Mouse (Mus musculus): Measurements from ENCODE around the gene Gm20388.

The Gm20388 gene

DNA sequence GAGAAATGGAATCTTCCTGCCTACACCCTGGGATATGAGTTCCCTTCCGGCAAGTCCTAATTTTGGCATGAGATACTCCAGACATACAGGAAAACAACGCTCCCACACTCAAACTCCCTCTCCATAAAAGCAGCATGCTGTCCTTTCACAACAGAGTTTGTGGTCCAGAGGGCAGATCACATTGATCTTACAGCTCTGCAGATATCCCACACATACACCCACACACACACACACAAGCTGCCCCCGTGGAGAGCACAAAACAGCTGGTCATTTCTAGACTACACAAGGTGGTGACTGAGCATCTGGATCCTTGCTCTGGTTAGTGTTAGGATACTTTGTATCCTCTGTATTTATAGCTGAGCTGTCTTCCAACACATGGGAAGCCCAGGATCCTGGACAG lies 1964.4 kb downstream of the Gm20388 start:
- no peak for DNase-seq (ENCODE audit: low read depth in 2 of 2, low spot score in 2 of 2)

DNA sequence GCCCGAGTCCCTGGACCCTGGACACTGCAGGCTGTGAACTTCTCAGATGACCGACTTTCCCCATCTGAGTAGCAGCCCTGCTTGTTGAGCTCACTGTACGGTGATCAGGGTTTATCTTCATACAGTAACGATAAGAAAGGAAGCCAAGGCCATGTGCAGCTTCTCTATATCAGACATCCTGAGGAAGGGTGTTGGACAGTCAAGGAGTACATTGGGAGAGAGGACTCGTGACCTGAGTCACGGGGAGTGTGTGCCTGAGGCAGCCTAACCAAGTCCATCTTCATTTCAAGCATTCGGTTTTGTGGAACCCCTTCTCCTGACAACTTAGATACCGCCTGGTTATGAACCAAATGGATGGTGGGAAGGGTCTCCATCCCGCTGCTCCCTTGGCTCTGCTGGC lies 1964.9 kb downstream of the Gm20388 start:
- DNase-seq (ENCODE audit: low read depth in 2 of 2, low spot score in 2 of 2): no peak

DNA sequence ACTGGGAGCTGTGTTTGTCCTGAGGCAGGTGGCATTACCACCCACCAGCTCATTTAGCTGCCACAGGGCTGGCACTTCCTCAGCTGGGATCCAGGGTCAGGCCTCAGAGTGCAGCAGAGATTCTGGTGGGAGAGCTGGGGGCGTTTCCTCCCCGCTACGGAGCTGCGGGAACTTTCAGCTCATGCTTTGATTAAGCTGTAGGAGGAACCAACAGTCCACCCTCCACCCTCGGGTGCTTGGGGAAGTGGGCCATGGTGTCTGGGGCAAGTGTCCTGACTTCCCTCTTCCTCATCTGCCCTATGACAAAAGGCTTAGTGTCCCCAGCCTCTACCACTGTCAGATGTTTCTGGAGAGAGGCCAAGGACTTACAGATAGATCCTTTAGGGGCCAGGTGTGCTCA lies 1966.6 kb downstream of the Gm20388 start:
- no peak for DNase-seq (ENCODE audit: low read depth in 2 of 2, low spot score in 2 of 2)

DNA sequence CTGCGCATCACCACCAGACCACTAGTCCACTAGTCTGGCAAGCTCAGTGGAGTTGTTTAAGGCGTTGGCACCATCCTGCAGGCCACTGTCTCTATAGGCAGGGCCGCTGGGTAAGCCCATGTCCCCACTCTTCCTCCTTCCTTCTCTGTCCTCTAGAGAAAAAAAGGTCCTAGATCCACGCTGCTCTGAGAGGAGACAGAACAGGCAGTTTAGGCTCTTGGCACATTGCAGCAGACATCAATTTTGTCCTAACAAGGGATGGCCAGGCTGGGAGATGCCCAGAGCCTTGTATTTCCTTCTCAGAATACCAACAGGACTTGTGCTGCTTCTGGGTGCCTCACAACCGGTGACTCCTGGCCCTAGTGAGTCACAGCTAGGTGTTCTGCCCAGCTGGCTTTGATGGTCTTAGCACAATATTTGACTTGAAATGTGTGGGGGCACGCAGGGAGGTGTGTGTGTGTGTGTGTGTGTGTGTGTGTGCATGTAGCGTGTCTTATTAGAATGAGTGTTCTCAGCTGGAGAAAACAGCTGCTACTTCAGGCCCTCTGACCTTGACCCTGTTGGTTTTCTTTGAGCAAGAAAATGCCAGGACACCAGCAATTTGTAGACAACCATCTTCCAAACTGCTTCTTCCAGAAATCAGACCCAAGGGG lies 1967.3 kb downstream of the Gm20388 start:
- DNase-seq (ENCODE audit: low read depth in 2 of 2, low spot score in 2 of 2): no peak

DNA sequence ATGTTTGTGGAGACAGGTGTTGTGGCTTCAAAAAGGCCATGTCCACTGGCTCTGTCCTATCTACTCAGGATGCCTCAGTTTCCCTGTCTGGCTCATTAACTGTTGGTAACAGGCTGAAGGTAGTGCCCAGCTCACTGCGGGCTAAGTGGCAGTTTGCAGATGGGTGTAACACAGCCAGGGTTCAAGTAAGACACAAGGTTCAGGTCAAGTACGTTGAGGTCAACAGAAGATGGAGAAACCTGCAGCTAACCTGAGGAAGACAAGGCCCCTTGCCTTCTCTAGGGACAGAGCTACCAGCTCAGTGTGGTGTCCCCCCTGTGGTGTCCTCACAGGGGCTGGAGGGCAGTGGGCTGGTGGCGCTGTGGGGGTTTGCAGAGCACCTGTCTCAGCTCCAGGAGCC lies 1969.1 kb downstream of the Gm20388 start:
- no peak for DNase-seq (ENCODE audit: low read depth in 2 of 2, low spot score in 2 of 2)

DNA sequence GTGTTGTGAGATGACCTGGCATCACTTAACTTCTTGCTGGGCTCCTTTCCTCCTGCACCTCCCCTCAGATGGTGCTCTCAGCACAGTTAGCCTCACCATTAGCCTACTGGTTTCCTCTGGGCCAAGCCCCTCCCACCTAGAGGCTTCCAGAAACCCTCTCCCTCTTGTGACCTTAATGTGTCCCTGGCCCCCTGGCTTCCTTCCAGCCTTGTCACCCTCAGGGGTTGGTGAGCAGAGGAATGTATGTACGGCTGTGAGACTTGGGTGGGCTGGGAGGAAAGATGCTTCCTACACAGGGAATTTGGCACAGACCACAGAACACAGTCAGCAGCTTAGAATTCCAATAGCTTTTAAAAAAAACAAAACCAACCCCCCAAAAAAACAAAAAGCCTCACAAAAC lies 1970.2 kb downstream of the Gm20388 start:
- no peak for DNase-seq (ENCODE audit: low read depth in 2 of 2, low spot score in 2 of 2)

DNA sequence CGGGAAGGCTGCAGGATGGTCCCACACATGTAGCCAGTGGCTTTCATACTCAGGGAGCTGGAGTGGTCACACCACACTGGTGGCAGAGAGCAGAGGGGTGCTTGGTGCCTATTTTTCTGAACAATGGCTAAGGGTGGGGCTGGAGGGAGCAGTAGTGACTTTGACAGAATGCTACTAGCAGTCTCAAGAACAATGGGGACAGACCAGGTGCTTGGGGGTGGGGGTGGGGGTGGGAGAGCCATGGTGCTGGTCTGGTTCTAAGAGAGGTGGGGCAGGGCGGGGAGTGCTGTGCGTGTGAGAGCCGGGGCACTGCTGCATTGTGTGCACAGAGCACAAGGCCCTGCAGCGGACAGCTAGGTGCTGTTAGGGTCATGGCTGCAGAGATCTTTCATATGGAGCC lies 1971.3 kb downstream of the Gm20388 start:
- no peak for DNase-seq (ENCODE audit: low read depth in 2 of 2, low spot score in 2 of 2)

DNA sequence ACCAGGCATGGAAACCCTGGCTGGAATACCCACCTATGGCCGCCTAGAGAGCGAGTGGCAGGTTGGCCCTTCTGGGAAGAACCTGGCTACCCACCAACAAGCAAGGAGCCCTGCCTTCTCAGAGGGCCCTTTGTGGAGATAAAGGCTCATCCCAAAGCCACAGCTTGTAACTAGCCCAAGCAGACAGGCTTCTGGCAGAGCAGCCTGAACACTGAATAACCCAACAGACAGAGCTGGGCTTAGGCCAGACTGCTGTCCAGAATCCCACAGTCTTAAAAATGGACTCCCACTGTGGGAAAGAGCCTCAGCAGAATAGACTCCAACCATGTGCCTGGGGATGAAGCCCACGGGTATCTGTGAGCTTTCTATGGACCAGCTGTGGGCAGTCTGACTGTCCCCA lies 1973.5 kb downstream of the Gm20388 start:
- DNase-seq (ENCODE audit: low read depth in 2 of 2, low spot score in 2 of 2): no peak

DNA sequence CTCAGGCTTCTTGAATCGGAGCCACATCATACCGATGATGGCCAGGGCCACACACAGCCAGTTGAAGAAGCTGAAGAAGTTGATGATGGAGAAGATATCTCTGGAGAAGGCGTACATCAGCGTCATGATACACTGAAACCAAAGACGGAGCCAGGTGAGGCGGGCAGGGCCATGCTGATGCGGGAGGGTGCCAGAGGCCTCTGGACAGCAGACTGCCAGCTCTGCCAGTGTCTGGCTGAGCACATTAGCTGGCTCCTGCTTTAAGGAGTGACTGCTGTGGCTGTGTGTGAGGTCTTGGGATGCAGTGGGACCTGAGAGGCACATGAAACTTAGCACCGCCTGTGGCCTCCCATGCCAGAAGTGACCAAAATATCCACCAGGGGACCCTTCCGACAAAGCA lies 1974.4 kb downstream of the Gm20388 start:
- no peak for DNase-seq (ENCODE audit: low read depth in 2 of 2, low spot score in 2 of 2)

DNA sequence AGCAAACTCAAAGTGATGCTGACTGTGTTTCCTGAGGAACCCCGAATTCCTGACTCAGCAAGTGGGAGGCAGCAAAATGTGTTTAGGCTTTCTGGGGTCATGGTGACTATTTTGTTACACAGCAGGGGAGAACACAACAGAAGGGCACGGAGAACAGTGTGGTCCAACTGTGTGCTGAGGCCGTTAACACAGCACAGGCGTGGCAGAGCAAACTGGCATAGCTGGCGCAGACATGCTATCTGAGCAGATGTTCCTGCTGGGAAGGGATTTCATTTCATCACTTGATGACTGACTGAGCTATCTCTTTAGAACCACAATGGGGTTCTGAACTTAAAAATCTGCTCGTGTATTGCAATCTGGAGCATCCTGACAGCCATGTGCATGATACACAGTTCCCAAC lies 1974.8 kb downstream of the Gm20388 start:
- no peak for DNase-seq (ENCODE audit: low read depth in 2 of 2, low spot score in 2 of 2)

DNA sequence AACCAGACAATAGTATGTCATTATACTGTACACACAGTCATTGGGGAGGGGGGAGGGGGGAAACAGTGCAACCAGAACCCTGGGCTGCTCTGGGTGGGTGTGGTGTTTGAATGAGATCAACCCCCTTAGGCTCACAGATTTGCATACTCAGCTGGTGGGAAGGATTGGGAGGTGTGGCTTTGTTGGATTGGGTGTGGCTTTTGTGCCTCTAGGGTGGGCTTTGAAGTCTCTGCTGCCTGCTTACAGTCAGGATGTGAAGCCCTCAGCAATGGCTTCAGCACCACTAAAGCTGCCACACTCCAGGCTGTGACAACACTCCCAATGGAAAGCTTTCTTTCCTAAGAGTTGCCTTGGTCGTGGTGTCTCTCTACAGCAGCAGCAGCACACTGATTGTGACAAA lies 1976.9 kb downstream of the Gm20388 start:
- no peak for DNase-seq (ENCODE audit: low read depth in 2 of 2, low spot score in 2 of 2)

DNA sequence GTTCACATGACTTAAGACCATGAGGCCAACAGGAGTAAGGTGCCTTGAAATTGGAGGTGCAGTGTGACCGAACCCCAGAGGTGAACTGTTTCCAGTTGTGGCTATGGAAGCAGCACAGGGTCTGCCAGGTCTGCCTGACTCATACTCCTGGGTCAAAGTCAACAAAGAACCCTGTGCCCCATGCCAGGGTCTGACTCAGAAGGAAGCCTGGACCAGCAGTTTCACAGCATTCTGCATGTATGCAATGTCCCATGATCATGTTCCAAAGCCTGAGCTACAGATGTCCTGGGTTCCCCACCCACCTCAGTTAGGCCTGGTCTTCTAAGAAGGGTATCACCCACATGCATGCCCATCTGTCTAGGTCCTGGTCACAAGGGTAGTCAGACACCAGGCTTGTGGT lies 1978.7 kb downstream of the Gm20388 start:
- no peak for DNase-seq (ENCODE audit: low read depth in 2 of 2, low spot score in 2 of 2)

DNA sequence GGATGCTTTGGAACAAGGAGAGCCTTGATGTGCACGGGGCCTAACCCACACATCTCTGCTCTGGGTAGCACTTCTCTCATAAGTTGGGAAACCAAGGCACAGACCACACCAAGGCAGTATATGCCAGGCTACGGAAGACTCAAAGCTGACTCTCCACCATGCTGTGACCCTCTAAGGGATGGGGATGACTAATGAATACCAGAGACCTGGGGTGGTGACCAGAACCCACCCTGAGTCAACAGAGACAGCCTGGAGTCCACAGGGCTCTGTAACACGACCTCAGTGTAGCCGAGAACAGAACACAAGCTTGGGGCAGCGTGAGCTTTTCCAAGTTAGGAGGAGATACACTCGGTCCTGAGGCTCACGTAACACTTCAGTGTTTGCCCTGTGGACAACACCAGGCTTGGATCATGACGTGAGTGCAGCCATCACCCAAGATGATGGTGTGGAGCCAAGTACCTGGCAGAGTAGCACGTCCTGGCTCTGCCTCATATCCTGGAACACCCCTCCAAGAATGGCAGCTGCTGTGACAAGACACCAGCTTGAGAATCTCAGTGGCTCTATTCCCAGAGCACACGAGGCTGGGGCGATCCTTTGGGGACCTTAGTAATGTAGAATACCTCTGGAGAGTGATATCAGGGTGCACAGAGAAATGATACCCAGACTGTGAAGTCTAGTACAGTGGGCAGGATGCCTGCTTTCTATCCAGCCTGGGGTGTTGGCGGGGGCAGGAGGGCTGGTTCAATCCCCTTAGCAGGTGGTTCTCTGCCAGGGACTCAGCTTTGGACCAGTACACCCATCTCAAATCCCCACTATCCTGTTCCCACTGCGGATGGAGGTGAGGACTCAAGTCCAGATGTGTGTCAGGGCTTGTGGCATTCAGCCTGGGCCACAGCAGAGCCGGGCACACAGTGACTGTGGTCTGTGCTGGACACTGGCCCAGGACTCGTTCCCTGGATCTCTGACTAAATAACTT lies 1979.5 kb downstream of the Gm20388 start:
- no peak for DNase-seq (ENCODE audit: low read depth in 2 of 2, low spot score in 2 of 2)

DNA sequence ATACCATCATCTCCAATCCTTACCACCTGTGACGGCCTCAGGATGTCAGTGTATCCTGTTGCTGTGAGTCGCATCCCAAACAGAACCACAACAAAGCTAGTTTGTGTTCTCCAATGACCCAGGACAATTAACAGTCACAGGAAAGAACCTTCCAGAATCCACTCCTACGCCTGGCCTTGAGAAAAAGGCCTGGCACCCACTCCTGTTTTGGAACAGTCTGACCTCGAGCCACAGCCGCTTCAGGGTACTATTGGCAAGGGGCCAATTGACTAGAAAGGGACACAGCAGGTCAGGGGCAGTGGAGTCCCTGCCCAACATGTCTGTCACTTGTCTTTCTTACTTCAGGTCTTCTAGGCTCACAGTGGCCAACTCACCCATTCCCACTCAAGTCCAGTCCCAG lies 1982.2 kb downstream of the Gm20388 start:
- no peak for DNase-seq (ENCODE audit: low read depth in 2 of 2, low spot score in 2 of 2)

DNA sequence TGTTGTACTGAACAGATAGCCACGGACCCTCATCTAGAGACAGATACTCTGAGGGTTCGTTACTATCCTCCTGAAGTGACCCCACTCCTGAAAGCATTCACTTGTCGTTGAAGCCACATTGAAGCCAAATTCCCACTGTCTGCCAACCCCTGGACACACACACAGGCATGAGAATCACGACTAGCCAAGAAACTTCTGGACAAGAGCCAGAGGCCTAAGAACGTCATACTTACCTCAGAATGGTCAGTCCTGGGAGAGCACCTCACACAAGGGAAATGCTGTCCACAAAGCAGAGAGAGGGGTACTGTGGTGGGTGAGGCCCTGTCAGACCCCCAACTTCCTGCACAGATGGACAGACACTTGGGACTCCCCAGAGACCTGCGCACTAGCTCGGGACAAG lies 1985.3 kb downstream of the Gm20388 start:
- no peak for DNase-seq (ENCODE audit: low read depth in 2 of 2, low spot score in 2 of 2)

DNA sequence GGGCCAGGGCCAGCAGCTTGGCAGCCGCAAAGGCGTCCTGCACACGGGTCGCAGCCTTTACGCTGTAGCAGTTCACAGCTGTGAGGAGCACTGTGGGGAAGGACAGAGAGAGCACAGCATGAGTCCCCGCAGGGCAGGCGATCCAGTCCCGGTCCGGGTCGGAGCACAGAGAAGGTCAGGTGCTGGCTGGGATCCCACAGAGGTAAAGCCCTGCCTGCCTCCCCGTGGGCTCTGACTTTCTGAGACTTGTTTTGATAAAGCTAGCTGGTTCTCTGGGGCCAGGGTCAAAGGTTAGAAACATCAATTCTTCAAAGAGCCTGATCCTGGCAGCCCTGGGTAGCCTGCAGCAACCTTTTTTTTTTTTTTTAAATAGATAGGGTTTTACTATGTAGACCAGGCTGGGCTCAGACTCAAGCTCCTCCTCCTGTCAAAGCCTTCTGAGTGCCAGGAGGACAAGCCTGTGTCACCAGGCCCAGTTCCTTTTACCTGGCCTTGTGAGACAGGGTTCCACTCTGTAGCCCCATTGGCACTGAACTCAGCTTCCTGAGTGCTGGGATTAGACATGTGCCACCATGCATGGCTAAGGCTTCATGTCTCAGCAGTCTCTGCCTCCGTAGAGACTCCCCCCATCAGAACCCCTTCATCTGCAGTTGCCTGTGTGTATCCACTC lies 1986.0 kb downstream of the Gm20388 start:
- DNase-seq (ENCODE audit: low read depth in 2 of 2, low spot score in 2 of 2): no peak

DNA sequence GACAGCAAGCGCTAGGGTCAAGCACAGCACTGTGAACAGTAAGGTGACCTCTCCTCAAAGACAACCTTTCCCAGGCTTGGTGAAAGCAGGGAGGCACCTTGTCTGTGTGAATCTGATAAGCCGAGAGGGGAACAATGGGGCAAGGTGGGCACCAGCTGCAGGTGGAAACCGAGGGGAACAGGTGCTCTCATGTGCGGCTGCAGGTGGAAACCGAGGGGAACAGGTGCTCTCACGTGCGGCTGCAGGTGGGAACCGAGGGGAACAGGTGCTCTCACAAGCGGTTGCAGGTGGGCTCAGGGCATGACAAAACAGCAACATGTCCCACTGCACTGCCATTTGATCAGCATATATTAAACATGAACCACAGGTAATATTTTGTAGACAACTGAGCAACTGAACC lies 1986.6 kb downstream of the Gm20388 start:
- no peak for DNase-seq (ENCODE audit: low read depth in 2 of 2, low spot score in 2 of 2)

DNA sequence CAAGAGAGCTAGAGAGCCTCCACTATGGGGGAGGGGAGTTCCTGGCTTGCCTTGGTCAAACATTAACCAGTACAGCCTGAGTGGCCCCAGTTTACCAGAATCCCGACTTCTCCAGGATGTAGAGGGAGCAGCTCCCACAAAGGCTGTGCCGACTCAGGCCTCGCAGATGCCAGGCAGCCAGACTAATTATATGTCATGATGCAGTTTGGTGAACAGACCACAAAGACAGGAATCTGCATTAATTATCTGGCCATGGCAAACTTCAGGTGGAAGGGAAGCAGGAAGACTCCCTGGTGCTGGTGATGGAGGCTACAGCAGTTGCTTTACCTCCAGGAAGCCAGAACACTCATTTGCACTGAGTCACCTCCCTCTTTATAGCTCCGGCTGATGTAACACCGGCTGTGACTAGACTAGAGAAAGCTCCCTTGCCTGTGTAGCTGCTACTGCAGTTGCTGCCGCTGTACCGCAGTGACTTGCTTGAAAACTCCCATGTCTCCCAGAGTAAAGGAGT lies 1987.3 kb downstream of the Gm20388 start:
- no peak for DNase-seq (ENCODE audit: low read depth in 2 of 2, low spot score in 2 of 2)

DNA sequence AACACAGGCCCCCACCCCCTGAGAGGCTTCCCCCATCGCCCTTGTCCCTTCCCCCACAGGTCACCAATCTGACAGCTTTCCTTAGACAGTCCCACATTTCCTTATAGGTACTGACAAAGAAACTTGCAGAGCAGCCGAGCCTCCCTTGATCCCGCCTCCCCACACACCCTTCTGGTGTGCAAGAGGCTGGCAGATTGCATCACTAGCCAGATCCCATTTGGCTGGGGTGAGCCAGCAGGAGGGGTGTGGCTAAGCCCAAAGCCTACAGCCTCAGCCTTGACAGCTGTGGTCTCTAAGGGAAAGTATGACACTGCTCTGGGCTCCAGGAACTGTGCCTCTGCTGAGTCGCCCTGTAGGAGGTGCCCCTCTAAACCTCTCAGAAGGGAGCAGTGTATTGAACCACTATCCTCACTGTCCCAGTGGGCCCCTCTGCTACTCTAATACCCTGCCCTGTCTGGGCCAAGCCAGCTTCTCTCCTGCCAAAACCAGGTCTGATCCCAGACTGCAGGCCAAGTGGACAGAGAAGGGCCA lies 1987.8 kb downstream of the Gm20388 start:
- no peak for DNase-seq (ENCODE audit: low read depth in 2 of 2, low spot score in 2 of 2)

DNA sequence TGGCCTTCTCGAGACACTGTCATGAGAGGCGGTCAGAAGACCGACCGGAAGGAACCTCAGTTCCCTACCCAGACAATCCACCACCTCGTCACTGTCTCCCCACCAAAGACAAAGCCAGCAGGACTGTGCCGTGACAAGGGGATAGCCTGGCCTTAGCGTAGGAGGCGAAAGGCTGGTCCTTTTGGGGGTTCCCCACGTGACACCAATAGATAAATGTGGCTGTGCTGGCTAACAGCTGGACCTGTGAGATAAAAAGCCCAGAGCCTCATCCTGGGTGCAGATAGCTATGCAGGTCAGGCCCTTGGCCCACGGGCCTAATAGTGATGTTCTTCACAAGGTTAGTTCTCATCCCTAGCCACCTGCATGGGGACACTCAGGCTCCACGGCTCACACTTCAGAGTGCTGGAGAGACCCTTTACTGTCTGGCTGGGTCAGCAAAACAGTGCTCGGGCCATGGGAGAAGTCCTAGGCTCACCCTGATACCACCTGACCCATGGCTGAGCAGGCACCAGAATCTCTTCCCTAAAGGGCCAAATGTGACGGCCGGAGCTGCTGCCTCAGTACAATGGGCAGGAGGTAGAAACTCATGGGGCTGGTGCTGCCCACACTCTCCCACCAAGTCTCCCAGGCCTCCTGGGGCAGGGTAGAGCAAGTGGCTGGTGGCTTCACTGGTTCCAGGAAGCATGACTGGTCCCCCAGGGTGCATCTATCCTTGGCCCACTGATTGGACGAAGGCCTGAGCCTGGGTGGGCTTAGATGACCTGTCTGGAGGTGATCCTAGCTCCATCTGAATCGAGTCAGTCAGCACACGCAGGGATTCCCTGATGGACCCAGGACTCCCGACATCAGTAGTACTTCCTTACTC lies 1988.8 kb downstream of the Gm20388 start:
- DNase-seq (ENCODE audit: low read depth in 2 of 2, low spot score in 2 of 2): no peak
